Mouse (Mus musculus): ENCODE data around the gene Krt16. TPM values are rescaled to one million over a fixed set of nuclear protein-coding genes. Genes with fewer than 3 reads are reported as not detected.

The Krt16 gene
- polyA plus RNA-seq, 1 experiment from 2014 or later, result not detected

DNA sequence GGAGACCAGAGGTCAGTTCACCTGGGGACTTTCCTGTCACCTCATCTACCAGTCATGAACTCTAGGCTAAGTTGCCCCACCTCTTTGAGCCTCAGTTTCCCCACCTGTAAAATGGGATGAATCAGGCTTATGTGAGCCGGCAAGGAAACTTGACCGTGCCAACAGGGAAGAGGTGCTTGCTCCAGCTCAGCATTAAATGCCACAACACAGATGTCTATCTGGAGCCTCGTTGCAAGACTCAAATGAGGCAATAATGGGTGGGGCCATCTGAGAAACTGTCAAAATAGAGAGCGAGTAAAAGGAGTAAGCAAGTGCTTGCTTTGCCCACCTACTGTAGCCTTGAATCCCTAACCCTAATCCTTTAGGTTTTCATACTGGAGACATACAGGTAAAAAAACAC is 29.4 kb downstream of the Krt16 start:
- no peaks in the 10 kb centered on the region for H3K4me1 ChIP-seq (replicated peaks; ENCODE audit: control insufficient read depth, insufficient read depth, low read length)
- H3K4me3 ChIP-seq (replicated peaks; ENCODE audit: low read length), result no peak overlapping the region
- WGBS, result 86% methylated on average over 4 of the region's 4 CpGs
- H3K4me2 ChIP-seq (replicated peaks), result no peak overlapping the region
- no peaks in the 10 kb centered on the region for H3K27me3 ChIP-seq (ENCODE audit: control insufficient read depth, insufficient read depth, low read length)
- no peak for DNase-seq (ENCODE audit: low spot score)
- ATAC-seq (ENCODE audit: low FRiP score), result no peak
- H3K36me3 ChIP-seq (replicated peaks; ENCODE audit: control insufficient read depth, insufficient read depth), result no peaks in the 10 kb centered on the region
- no peak overlapping the region for H3K9ac ChIP-seq
- H3K9me3 ChIP-seq (ENCODE audit: control insufficient read depth, low read length), result peaks cover 3% of the 10 kb centered on the region; the same call in 1 of the 2 replicates
- no peak overlapping the region for H3K27ac ChIP-seq

DNA sequence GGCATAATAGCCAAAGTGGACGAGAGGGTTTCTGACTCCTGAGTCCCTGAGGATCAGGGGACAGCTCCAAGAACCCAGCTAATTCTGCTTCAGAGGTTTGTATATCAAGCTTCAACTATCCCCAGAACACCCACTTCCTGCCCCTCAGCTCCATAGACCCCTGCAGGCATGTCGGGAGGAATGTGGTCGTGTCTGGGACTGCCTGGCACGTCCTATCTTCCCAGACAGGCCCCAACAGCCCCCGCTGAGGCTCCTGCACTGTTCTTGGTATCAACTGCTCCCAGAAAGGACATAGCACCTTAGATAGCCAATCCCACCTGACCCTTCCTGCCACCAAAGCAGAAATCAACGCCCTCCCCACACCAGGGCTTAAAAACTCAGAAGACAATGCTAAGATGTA is 40.2 kb downstream of the Krt16 start:
- Histone ChIP-seq H3K27ac (no peak overlapping the region), H3K4me3 (replicated peaks; ENCODE audit: low read length) (no peak overlapping the region), H3K27me3 (ENCODE audit: control insufficient read depth, insufficient read depth, low read length) (no peaks in the 10 kb centered on the region), H3K9ac (no peak overlapping the region), H3K4me1 (replicated peaks; ENCODE audit: control insufficient read depth, insufficient read depth, low read length) (no peaks in the 10 kb centered on the region), H3K9me3 (ENCODE audit: control insufficient read depth, low read length) (no peaks in the 10 kb centered on the region), H3K4me2 (replicated peaks) (no peak overlapping the region), H3K36me3 (replicated peaks; ENCODE audit: control insufficient read depth, insufficient read depth) (no peaks in the 10 kb centered on the region)
- no peak for DNase-seq (ENCODE audit: low spot score)
- ATAC-seq (ENCODE audit: low FRiP score), result no peak
- 69% methylated on average over 6 of the region's 6 CpGs for WGBS

DNA sequence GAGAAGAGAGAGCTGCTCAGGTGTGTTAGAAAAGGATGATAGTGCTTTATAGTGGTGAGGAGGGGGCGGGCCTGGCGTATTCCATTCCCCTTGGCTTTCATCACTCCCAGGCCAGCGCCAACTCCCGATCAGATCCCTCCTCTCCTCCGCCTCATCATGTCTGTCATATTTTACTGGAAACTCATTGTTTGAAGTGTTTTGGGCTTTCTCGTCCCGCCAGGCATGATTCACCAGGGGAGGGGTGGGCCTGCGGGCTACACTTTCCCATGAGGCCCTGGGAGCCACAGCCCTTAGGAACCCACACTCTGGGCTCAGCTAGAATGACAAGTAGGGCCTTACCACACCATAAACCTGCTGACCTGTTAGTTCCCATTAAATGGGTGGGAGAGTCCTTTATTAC is 41.2 kb downstream of the Krt16 start, which contains the start of gene Krt14:
Gene Krt14, minus strand, starts transcription at position 51 of the 400 bp plus-strand sequence.
- 90% methylated on average over 8 of the region's 8 CpGs for WGBS
- ATAC-seq (ENCODE audit: low FRiP score), result no peak

DNA sequence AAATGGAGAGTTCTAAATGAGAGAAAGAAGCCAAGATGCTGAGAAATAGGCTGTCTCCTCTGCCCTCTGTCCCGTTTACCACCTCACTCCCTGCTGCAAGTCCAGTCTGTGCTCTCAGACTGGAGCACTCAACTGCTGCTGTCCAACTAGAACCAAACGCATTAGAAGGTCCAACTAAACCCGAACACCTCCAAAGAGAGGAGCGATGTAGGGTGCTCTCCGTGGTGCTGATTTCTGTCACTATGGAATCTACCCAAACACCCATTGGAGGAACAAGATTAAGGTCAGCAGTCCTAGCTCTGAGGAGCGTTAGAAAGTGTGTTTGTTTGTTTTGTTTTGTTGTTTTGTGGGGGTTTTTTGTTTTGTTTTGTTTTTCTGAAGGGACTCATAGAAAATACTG is 45.3 kb downstream of the Krt16 start:
- Histone ChIP-seq H3K4me2 (replicated peaks) (no peak overlapping the region), H3K9me3 (ENCODE audit: control insufficient read depth, low read length) (no peaks in the 10 kb centered on the region), H3K27ac (no peak overlapping the region), H3K4me1 (replicated peaks; ENCODE audit: control insufficient read depth, insufficient read depth, low read length) (no peaks in the 10 kb centered on the region), H3K27me3 (ENCODE audit: control insufficient read depth, insufficient read depth, low read length) (no peaks in the 10 kb centered on the region), H3K4me3 (replicated peaks; ENCODE audit: low read length) (no peak overlapping the region), H3K36me3 (replicated peaks; ENCODE audit: control insufficient read depth, insufficient read depth) (no peaks in the 10 kb centered on the region), H3K9ac (no peak overlapping the region)
- ATAC-seq (ENCODE audit: low FRiP score), result no peak
- 23% methylated on average over 6 of the region's 6 CpGs for WGBS
- peak; percentile 39 for DNase-seq (ENCODE audit: low spot score)

More for the DNA sequence above, 41.2 kb downstream of the Krt16 start, which contains the start of gene Krt14:
- no peak within 1 kb of the TSS for H3K27ac ChIP-seq
- no peaks in the 10 kb centered on the region for H3K4me1 ChIP-seq (replicated peaks; ENCODE audit: control insufficient read depth, insufficient read depth, low read length)
- no peaks in the 10 kb centered on the region for H3K36me3 ChIP-seq (replicated peaks; ENCODE audit: control insufficient read depth, insufficient read depth)
- H3K4me2 ChIP-seq (replicated peaks), result no peak within 1 kb of the TSS
- no peaks in the 10 kb centered on the region for H3K9me3 ChIP-seq (ENCODE audit: control insufficient read depth, low read length)
- no peak for DNase-seq (ENCODE audit: low spot score)
- no peak within 1 kb of the TSS for H3K4me3 ChIP-seq (replicated peaks; ENCODE audit: low read length)
- H3K27me3 ChIP-seq (ENCODE audit: control insufficient read depth, insufficient read depth, low read length), result no peaks in the 10 kb centered on the region
- H3K9ac ChIP-seq, result no peak within 1 kb of the TSS

DNA sequence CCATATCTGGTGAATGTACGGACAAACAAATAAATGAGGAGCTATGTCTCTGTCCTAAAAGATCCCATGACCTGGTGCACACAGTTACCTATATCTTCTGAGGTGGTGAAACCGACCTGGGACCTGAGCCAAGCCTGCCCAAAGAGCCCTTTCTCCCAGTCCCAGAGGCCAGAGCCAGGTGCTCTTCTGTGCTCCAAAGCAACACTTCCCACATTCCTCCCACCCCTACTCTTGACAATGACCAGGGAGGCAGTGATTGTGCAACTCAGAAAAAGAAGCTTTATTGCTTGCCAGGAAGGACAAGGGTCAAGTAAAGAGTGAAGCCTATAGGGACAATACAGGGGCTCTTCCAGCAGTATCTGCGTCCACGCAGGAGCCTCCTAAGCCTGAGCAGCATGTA is 45.8 kb downstream of the Krt16 start:
- Histone ChIP-seq H3K4me2 (replicated peaks) (no peak overlapping the region), H3K4me1 (replicated peaks; ENCODE audit: control insufficient read depth, insufficient read depth, low read length) (no peaks in the 10 kb centered on the region), H3K9ac (no peak overlapping the region), H3K27me3 (ENCODE audit: control insufficient read depth, insufficient read depth, low read length) (no peaks in the 10 kb centered on the region), H3K9me3 (ENCODE audit: control insufficient read depth, low read length) (no peaks in the 10 kb centered on the region), H3K27ac (no peak overlapping the region), H3K4me3 (replicated peaks; ENCODE audit: low read length) (no peak overlapping the region), H3K36me3 (replicated peaks; ENCODE audit: control insufficient read depth, insufficient read depth) (no peaks in the 10 kb centered on the region)
- ATAC-seq (ENCODE audit: low FRiP score) (no peak), DNase-seq (ENCODE audit: low spot score) (no peak)
- WGBS, result 82% methylated on average over 4 of the region's 4 CpGs

DNA sequence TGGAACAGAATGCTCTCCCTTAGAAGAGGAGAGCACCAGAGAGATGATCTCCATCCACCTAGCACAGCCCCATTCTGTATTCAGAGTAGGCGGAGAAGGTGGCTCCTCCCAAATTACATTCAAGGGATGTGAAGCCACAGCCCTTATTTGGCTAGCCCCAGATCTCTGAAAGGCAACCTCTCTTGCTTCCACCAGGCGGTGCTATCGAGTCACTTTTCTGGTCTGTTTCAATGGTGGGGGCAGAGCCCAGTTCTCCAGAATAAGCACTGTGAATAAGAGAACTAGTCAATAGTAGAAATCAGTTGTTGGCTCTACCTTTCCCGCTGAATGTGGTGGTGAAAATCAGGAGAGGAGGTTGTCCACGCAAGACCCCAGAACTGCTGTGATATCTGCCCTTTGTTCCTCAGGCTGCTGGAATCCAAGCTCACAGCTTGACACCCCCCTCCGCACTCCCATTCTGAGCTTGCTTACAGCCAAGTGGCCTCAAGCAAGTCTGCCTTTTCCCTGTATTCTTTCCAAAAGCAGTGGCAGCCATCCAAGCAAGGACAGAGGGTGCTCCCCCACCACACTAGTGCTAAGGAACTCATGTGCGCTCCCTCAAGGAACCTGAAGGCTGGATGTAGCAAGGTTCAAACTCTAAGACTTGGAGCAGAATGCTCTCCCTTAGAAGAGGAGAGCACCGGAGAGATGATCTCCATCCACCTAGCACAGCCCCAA is 48.4 kb downstream of the Krt16 start:
- Histone ChIP-seq H3K9me3 (ENCODE audit: control insufficient read depth, low read length) (no peaks in the 10 kb centered on the region), H3K36me3 (replicated peaks; ENCODE audit: control insufficient read depth, insufficient read depth) (no peaks in the 10 kb centered on the region), H3K9ac (no peak overlapping the region), H3K4me3 (replicated peaks; ENCODE audit: low read length) (no peak overlapping the region), H3K27ac (no peak overlapping the region), H3K4me2 (replicated peaks) (no peak overlapping the region), H3K27me3 (ENCODE audit: control insufficient read depth, insufficient read depth, low read length) (no peaks in the 10 kb centered on the region), H3K4me1 (replicated peaks; ENCODE audit: control insufficient read depth, insufficient read depth, low read length) (no peaks in the 10 kb centered on the region)
- no peak for ATAC-seq (ENCODE audit: low FRiP score)
- DNase-seq (ENCODE audit: low spot score), result no peak
- WGBS, result 47% methylated on average over 8 of the region's 8 CpGs

DNA sequence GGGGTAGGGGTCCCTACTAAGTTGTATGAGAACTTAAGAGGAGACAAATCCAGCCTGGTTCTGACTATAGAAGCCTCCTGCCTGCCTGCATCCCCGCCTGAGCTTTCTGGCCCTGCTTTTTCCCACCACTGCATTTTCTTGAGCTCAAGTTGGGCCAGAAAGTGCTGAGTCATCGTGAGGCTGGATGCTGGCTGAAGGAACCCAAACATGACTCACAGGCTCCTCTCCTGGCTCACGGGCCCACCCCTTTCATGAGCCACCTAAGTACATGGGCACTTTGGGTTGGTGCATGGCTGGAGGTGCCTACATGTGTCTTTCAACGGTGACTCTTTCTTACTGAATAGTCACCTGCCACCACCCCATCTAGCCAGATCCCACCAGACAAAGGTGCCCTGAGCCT is 50.0 kb downstream of the Krt16 start:
- DNase-seq (ENCODE audit: low spot score), result no peak
- Histone ChIP-seq H3K27ac (no peak overlapping the region), H3K4me2 (replicated peaks) (no peak overlapping the region), H3K4me1 (replicated peaks; ENCODE audit: control insufficient read depth, insufficient read depth, low read length) (no peaks in the 10 kb centered on the region), H3K9me3 (ENCODE audit: control insufficient read depth, low read length) (no peaks in the 10 kb centered on the region), H3K36me3 (replicated peaks; ENCODE audit: control insufficient read depth, insufficient read depth) (no peaks in the 10 kb centered on the region), H3K4me3 (replicated peaks; ENCODE audit: low read length) (no peak overlapping the region), H3K9ac (no peak overlapping the region), H3K27me3 (ENCODE audit: control insufficient read depth, insufficient read depth, low read length) (no peaks in the 10 kb centered on the region)
- ATAC-seq (ENCODE audit: low FRiP score), result no peak
- WGBS, result 85% methylated on average over 4 of the region's 4 CpGs

Other genes starting within 250 kb of the Krt16 start
- not detected in 2 replicates for gene Krt33a, start 232.7 kb downstream of the Krt16 start, polyA plus RNA-seq (2014; fragmentation: Nextera tagmentation; extraction: Ambion mirVana)
- 0.13 TPM in 1 of 2 replicates, not detected in the other for gene Krt33b, start 219.0 kb downstream of the Krt16 start, polyA plus RNA-seq (2014; fragmentation: Nextera tagmentation; extraction: Ambion mirVana)
- gene Krt34, start 207.3 kb downstream of the Krt16 start, polyA plus RNA-seq (2014; fragmentation: Nextera tagmentation; extraction: Ambion mirVana), result not detected in 2 replicates
- gene Krt31, start 198.4 kb downstream of the Krt16 start, polyA plus RNA-seq (2014; fragmentation: Nextera tagmentation; extraction: Ambion mirVana), result not detected in 2 replicates
- not detected in 2 replicates for gene Krt32, start 160.7 kb downstream of the Krt16 start, polyA plus RNA-seq (2014; fragmentation: Nextera tagmentation; extraction: Ambion mirVana)
- not detected in 2 replicates for gene Krt35, start 152.7 kb downstream of the Krt16 start, polyA plus RNA-seq (2014; fragmentation: Nextera tagmentation; extraction: Ambion mirVana)
- not detected in 2 replicates for gene Krt36, start 143.3 kb downstream of the Krt16 start, polyA plus RNA-seq (2014; fragmentation: Nextera tagmentation; extraction: Ambion mirVana)
- gene Krt13, start 127.3 kb downstream of the Krt16 start, polyA plus RNA-seq (2014; fragmentation: Nextera tagmentation; extraction: Ambion mirVana), result not detected in 2 replicates
- gene Krt15, start 113.0 kb downstream of the Krt16 start, polyA plus RNA-seq (2014; fragmentation: Nextera tagmentation; extraction: Ambion mirVana), result 0.15 and 0.16 TPM in 2 replicates
- gene Krt19, start 100.2 kb downstream of the Krt16 start, polyA plus RNA-seq (2014; fragmentation: Nextera tagmentation; extraction: Ambion mirVana), result 0.87 and 0.90 TPM in 2 replicates
- not detected in 2 replicates for gene Krt9, start 55.7 kb downstream of the Krt16 start, polyA plus RNA-seq (2014; fragmentation: Nextera tagmentation; extraction: Ambion mirVana)
- 0.23 TPM in 1 of 2 replicates, not detected in the other for gene Krt14, start 41.4 kb downstream of the Krt16 start, polyA plus RNA-seq (2014; fragmentation: Nextera tagmentation; extraction: Ambion mirVana)
- 0.13 and 0.16 TPM in 2 replicates for gene Krt17, start 12.1 kb upstream of the Krt16 start, polyA plus RNA-seq (2014; fragmentation: Nextera tagmentation; extraction: Ambion mirVana)
- gene Krt42, start 21.0 kb upstream of the Krt16 start, polyA plus RNA-seq (2014; fragmentation: Nextera tagmentation; extraction: Ambion mirVana), result not detected in 2 replicates
- gene Eif1, start 71.0 kb upstream of the Krt16 start, polyA plus RNA-seq (2014; fragmentation: Nextera tagmentation; extraction: Ambion mirVana), result 1,239 and 1,372 TPM in 2 replicates
- gene Gast, start 85.5 kb upstream of the Krt16 start, polyA plus RNA-seq (2014; fragmentation: Nextera tagmentation; extraction: Ambion mirVana), result 0.50 TPM in 1 of 2 replicates, not detected in the other
- 105 and 137 TPM in 2 replicates for gene Hap1, start 107.2 kb upstream of the Krt16 start, polyA plus RNA-seq (2014; fragmentation: Nextera tagmentation; extraction: Ambion mirVana)
- gene Jup, start 148.9 kb upstream of the Krt16 start, polyA plus RNA-seq (2014; fragmentation: Nextera tagmentation; extraction: Ambion mirVana), result 59.6 and 60.2 TPM in 2 replicates
- gene P3h4, start 165.9 kb upstream of the Krt16 start, polyA plus RNA-seq (2014; fragmentation: Nextera tagmentation; extraction: Ambion mirVana), result 19.1 and 20.4 TPM in 2 replicates
- 22.7 and 24.7 TPM in 2 replicates for gene Fkbp10, start 166.8 kb upstream of the Krt16 start, polyA plus RNA-seq (2014; fragmentation: Nextera tagmentation; extraction: Ambion mirVana)
- 98.5 and 101 TPM in 2 replicates for gene Nt5c3b, start 192.9 kb upstream of the Krt16 start, polyA plus RNA-seq (2014; fragmentation: Nextera tagmentation; extraction: Ambion mirVana)
- gene Klhl10, start 193.0 kb upstream of the Krt16 start, polyA plus RNA-seq (2014; fragmentation: Nextera tagmentation; extraction: Ambion mirVana), result 0.52 and 0.74 TPM in 2 replicates
- gene Klhl11, start 223.8 kb upstream of the Krt16 start, polyA plus RNA-seq (2014; fragmentation: Nextera tagmentation; extraction: Ambion mirVana), result 15.6 and 17.7 TPM in 2 replicates

Data from hindbrain, embryonic 14.5 days (tissue).